Mouse (Mus musculus): ENCODE results near the gene Gan.

DNA sequence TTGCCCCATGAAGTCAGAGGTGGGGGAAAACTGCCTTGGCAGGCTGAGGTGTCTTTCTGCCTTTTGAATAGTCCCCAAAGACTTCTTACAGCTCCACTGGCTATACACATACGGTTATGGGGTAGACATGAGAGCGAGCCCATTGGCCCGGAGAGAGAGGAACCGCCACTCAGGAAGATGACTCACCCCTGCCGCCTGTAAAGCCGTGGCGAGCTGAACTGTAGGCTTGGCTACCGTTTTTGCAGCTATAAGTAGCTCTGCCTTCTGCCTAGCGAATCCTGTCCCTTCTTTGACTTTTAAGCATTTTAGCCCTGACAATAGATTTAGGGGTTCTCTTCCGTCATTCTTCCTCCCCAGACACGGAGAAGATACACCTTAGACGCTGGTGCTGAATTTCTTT lies 51.2 kb downstream of the Gan start:
- no peak for TF ChIP-seq GATA1 (IDR thresholded peaks at IDR 0.05; ENCODE audit: low read length)
- no peak for TF ChIP-seq TAL1 (IDR thresholded peaks at IDR 0.05; ENCODE audit: low read length)
